Comparison of ENCODE assay signal across 8 mouse cellular contexts in the genomic region with DNA sequence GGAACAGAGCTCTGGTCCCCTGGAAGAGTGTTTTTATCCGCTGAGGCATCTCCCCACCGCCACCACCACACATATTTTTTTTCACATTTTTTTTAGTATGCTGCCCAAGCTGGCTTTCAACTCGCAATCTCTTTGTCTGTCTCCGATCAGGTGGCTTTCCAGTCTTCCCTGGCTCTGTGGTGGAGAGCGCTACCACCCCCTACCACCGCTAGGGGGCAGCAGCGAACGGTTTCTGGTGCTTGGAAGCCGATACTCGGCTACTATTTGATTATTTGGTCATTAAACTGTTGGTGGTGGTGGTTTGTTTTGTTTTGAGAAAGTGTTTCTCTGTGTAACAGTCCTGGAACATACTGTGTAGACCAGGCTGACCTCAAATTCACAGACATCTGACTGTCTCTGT. TPM values are rescaled to one million over a fixed set of nuclear protein-coding genes. Genes with fewer than 3 reads are reported as not detected.
A peak's percentile ranks its signal among the peaks of the same experiment; 100 is the strongest.
DNase-seq lines count a peak whose midpoint lies in the region; TF ChIP-seq lines count a peak whose summit lies in the region.

No protein-coding gene starts in this region.

- H3K4me3 ChIP-seq in heart, adult 2 months: no peak overlapping the region

- H3K36me3 ChIP-seq in heart, adult 2 months (ENCODE audit: control insufficient read depth, insufficient read depth, low read length): no peaks in the 10 kb centered on the region

- no peak overlapping the region for H3K27ac ChIP-seq in heart, adult 2 months

- intact Hi-C loops in heart, adult 2 months (cut with DNase I): loop anchor here (5.0 kb wide), 1 partner anchor 281 kb away; no protein-coding TSS in a partner anchor
- intact Hi-C loops in heart, postnatal 25 days (cut with DNase I): loop anchor here (5.0 kb wide), 1 partner anchor 281 kb away; no protein-coding TSS in a partner anchor
- intact Hi-C loops in left cerebral cortex, postnatal 4 days (cut with DNase I): loop anchor here (5.0 kb wide), 1 partner anchor 281 kb away; no protein-coding TSS in a partner anchor

- H3K79me2 ChIP-seq in heart, adult 2 months (replicated peaks; ENCODE audit: control insufficient read depth, insufficient read depth, low read length): no peaks in the 10 kb centered on the region

- H3K9ac ChIP-seq in heart, adult 2 months (ENCODE audit: low read depth, low read length): no peak overlapping the region

- no peaks in the 10 kb centered on the region for H3K4me1 ChIP-seq in heart, adult 2 months (ENCODE audit: control insufficient read depth, insufficient read depth, low read length)

- TF ChIP-seq POLR2A in heart, adult 2 months (IDR thresholded peaks at IDR 0.05; ENCODE audit: insufficient read depth, low read depth, low read length): no peak

- WGBS in heart, adult 2 months: 15% methylated on average over 10 of the region's 10 CpGs

- TF ChIP-seq EP300 in heart, adult 2 months (IDR thresholded peaks at IDR 0.05; ENCODE audit: insufficient read depth, low read depth, low read length): no peak

- TF ChIP-seq CTCF in heart, adult 2 months (IDR thresholded peaks at IDR 0.05): peak; percentile 82

- H3K27me3 ChIP-seq in heart, adult 2 months (ENCODE audit: control insufficient read depth, insufficient read depth, low read length): no peaks in the 10 kb centered on the region

- peak in 1 of 2 experiments; percentile 43 for DNase-seq in heart, adult 2 months
- no peak for DNase-seq in heart, postnatal 25 days (ENCODE audit: low spot score)
- DNase-seq in right cerebral cortex, adult 2 months (ENCODE audit: low spot score in 2 of 2): peak; percentile 7 to 26
- no peak for DNase-seq in right cerebral cortex, postnatal 25 days
- DNase-seq in cerebellum, postnatal 36 days: peak; percentile 23 to 31
- peak; percentile 43 for DNase-seq in left cerebral cortex, postnatal 4 days
- peak; percentile 84 for DNase-seq in retina, embryonic 14.5 days (ENCODE audit: low spot score)
- DNase-seq in gastrocnemius, postnatal 25 days: no peak

RNA-seq across cellular contexts. Expression of gene Cdk1, which starts 18.7 kb away (rescaled TPM):
- 1 to 10 TPM in 1 of 2 experiments, under 1 TPM in 1; 0.52 to 1.1 TPM for total RNA-seq in heart, adult 2 months (2021)
- polyA plus RNA-seq in heart, adult 2 months (2012; rRNA removed): 1.1 and 3.2 TPM in 2 replicates
- 1 to 10 TPM; 2.2 to 2.8 TPM for total RNA-seq in heart, postnatal 25 days (2021)
- 10 to 100 TPM; 14.8 to 15.1 TPM for total RNA-seq in left cerebral cortex, postnatal 4 days (2021)
- 1 to 10 TPM; 2.0 to 2.3 TPM for total RNA-seq in gastrocnemius, postnatal 25 days (2021)

RNA-seq across cellular contexts. Expression of gene Ank3, which starts 27.1 kb away (rescaled TPM):
- 10 to 100 TPM; 64.6 to 80.3 TPM for total RNA-seq in heart, adult 2 months (2021)
- 16.8 and 19.5 TPM in 2 replicates for polyA plus RNA-seq in heart, adult 2 months (2012; rRNA removed)
- total RNA-seq in heart, postnatal 25 days (2021): 10 to 100 TPM; 77.8 to 89.0 TPM
- 100 to 1,000 TPM; 573 to 576 TPM for total RNA-seq in left cerebral cortex, postnatal 4 days (2021)
- total RNA-seq in gastrocnemius, postnatal 25 days (2021): 10 to 100 TPM; 86.6 to 98.7 TPM

Comparison
In these comparisons a context has a peak if more than half of its experiments do, and no peak if none do; other contexts are left out.
1. DNase-seq: peak in right cerebral cortex, adult 2 months (2 of 2), cerebellum, postnatal 36 days (2 of 2), left cerebral cortex, postnatal 4 days (single experiment) and retina, embryonic 14.5 days (single experiment); none in heart, postnatal 25 days (single experiment), right cerebral cortex, postnatal 25 days (single experiment) and gastrocnemius, postnatal 25 days (single experiment).
2. RNA of gene Cdk1, which starts 18.7 kb away (total RNA-seq): 14.8 to 15.1 TPM in left cerebral cortex, postnatal 4 days; 2.2 to 2.8 TPM in heart, postnatal 25 days, 2.0 to 2.3 TPM in gastrocnemius, postnatal 25 days and 0.52 to 1.1 TPM in heart, adult 2 months; every median in the first group is over 4 times any median in the second.
3. RNA of gene Ank3, which starts 27.1 kb away (total RNA-seq): 573 to 576 TPM in left cerebral cortex, postnatal 4 days; 86.6 to 98.7 TPM in gastrocnemius, postnatal 25 days, 77.8 to 89.0 TPM in heart, postnatal 25 days and 64.6 to 80.3 TPM in heart, adult 2 months; every median in the first group is over 4 times any median in the second.